Mouse (Mus musculus) testis, adult 2 months (tissue): Measurements from ENCODE around the gene Nacc2. TPM values are rescaled to one million over a fixed set of nuclear protein-coding genes. Genes with fewer than 3 reads are reported as not detected.
A peak's percentile ranks its signal among the peaks of the same experiment; 100 is the strongest.

Experiments
- H3K27ac ChIP-seq: fragments of 200-500 bp; 2 replicates; pipeline ENCODE4 v1.5.1; 2012; ENCODE audit warnings: low read depth, low read length; ENCODE audit not compliant: control insufficient read depth, insufficient read depth
- H3K27me3 ChIP-seq: fragments of 200-500 bp; 2 replicates; pipeline ENCODE4 v1.6.1; 2012; ENCODE audit warnings: mild to moderate bottlenecking, low read length, moderate library complexity; ENCODE audit not compliant: control insufficient read depth, insufficient read depth
- H3K36me3 ChIP-seq: fragments of 200-500 bp; 2 replicates; pipeline ENCODE4 v1.6.1; 2012; ENCODE audit warnings: mild to moderate bottlenecking, low read length; ENCODE audit not compliant: control insufficient read depth, insufficient read depth
- H3K4me1 ChIP-seq: fragments of 200-500 bp; 2 replicates; pipeline ENCODE4 v1.6.1; 2012; ENCODE audit warnings: low read length; ENCODE audit not compliant: control insufficient read depth, insufficient read depth
- H3K4me3 ChIP-seq: fragments of 200-500 bp; 2 replicates; pipeline ENCODE4 v1.5.1; 2012; ENCODE audit warnings: low read depth, mild to moderate bottlenecking, low read length, moderate library complexity, mixed read lengths; ENCODE audit not compliant: control insufficient read depth
- CTCF ChIP-seq: fragments of 200-500 bp; IDR thresholded peaks from 2 replicates; pipeline ENCODE4 v1.5.1; 2012; ENCODE audit warnings: low read depth, mild to moderate bottlenecking, inconsistent platforms, low read length, moderate library complexity; ENCODE audit not compliant: control insufficient read depth, insufficient read depth, insufficient replicate concordance
- POLR2A ChIP-seq: fragments of 200-500 bp; IDR thresholded peaks from 2 replicates; pipeline ENCODE4 v1.6.1; 2012; ENCODE audit warnings: low read depth, mild to moderate bottlenecking, inconsistent platforms, low read length, moderate library complexity; ENCODE audit not compliant: control insufficient read depth
- polyA plus RNA-seq: library from polyadenylated mRNA; depleted of rRNA; stranded (reverse); fragments of >200 nt; gene quantifications from 2 replicates; pipeline ENCODE4 v1.2.3, GENCODE M21; 2012; rRNA removed

Gene Nacc2
- 5.2 and 5.3 TPM in 2 replicates for polyA plus RNA-seq

- TF ChIP-seq POLR2A (no peak), CTCF (no peak)
These were observed at the start of gene Nacc2 for GRCm38 (mm10) chr2:26123079-26123648. Nacc2 (minus strand) TSS chr2:26123220.

GRCm38 (mm10) chr2:26172166-26172565 lies 49.1 kb upstream of the Nacc2 start:
- no peak overlapping the region for H3K4me3 ChIP-seq
- H3K27me3 ChIP-seq = no peaks in the 10 kb centered on the region
- TF ChIP-seq CTCF = no peak
- TF ChIP-seq POLR2A = no peak
- no peaks in the 10 kb centered on the region for H3K36me3 ChIP-seq
- H3K4me1 ChIP-seq = no peaks in the 10 kb centered on the region
- H3K27ac ChIP-seq = no peak overlapping the region

More at GRCm38 (mm10) chr2:26123079-26123648, at the start of gene Nacc2:
- H3K27me3 ChIP-seq = no peaks in the 10 kb centered on the region
- no peaks in the 10 kb centered on the region for H3K36me3 ChIP-seq
- H3K27ac ChIP-seq = peak within 1 kb of the TSS; percentile 41
- H3K4me1 ChIP-seq = peaks cover 22% of the 10 kb centered on the region
- H3K4me3 ChIP-seq = peak within 1 kb of the TSS; percentile 65

DNA sequence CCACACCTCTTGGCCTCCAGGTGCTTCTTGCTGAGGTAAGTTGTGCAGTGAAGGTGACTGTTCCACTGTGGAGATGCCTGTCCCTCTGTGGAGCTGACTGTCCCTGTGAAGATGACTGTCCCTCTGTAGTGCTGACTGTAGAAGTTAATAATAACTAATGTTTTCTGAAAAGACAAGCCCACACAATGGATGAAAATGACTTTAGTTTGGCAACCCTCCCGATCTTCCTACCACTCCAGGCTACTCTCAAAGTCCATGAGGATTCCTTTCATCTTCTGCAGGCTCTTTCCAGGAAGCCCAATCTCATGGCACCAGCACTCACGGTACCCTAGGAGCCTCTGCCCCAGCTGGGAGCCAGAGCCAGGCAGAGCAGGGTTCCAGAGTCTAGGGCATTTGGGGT lies 47.4 kb upstream of the Nacc2 start:
- TF ChIP-seq POLR2A (no peak), CTCF (no peak)
- no peaks in the 10 kb centered on the region for H3K36me3 ChIP-seq
- no peak overlapping the region for H3K27ac ChIP-seq
- no peak overlapping the region for H3K4me3 ChIP-seq
- H3K27me3 ChIP-seq = no peaks in the 10 kb centered on the region
- no peaks in the 10 kb centered on the region for H3K4me1 ChIP-seq

- Histone ChIP-seq H3K27me3 (no peaks in the 10 kb centered on the region), H3K27ac (no peak overlapping the region), H3K4me1 (no peaks in the 10 kb centered on the region), H3K36me3 (no peaks in the 10 kb centered on the region), H3K4me3 (no peak overlapping the region)
- TF ChIP-seq POLR2A (no peak), CTCF (no peak)
These were observed 46.0 kb upstream of the Nacc2 start for GRCm38 (mm10) chr2:26168843-26169579.

- no peak overlapping the region for H3K27ac ChIP-seq
- no peak for TF ChIP-seq POLR2A
- TF ChIP-seq CTCF = no peak
- H3K4me3 ChIP-seq = no peak overlapping the region
- no peaks in the 10 kb centered on the region for H3K36me3 ChIP-seq
- no peaks in the 10 kb centered on the region for H3K4me1 ChIP-seq
- H3K27me3 ChIP-seq = no peaks in the 10 kb centered on the region
These were observed 43.9 kb upstream of the Nacc2 start for GRCm38 (mm10) chr2:26166890-26167289.

- Histone ChIP-seq H3K27me3 (no peaks in the 10 kb centered on the region), H3K4me1 (no peaks in the 10 kb centered on the region), H3K36me3 (no peaks in the 10 kb centered on the region), H3K27ac (no peak overlapping the region), H3K4me3 (no peak overlapping the region)
- TF ChIP-seq CTCF = no peak
- no peak for TF ChIP-seq POLR2A
These were observed 35.0 kb upstream of the Nacc2 start for GRCm38 (mm10) chr2:26158064-26158463.

- H3K36me3 ChIP-seq = no peaks in the 10 kb centered on the region
- no peak for TF ChIP-seq POLR2A
- TF ChIP-seq CTCF = no peak
- H3K27ac ChIP-seq = no peak overlapping the region
These were observed 33.4 kb upstream of the Nacc2 start for GRCm38 (mm10) chr2:26156191-26156977.

More at GRCm38 (mm10) chr2:26156191-26156977, 33.4 kb upstream of the Nacc2 start:
- Histone ChIP-seq H3K27me3 (no peaks in the 10 kb centered on the region), H3K4me1 (no peaks in the 10 kb centered on the region), H3K4me3 (no peak overlapping the region)
